Mouse (Mus musculus) MEL (cell line): ENCODE measurements at regions not wholly inside any gene's neighbourhood (a gene's known extent, or its start where the extent isn't known, plus 50 kb on each side); places are given as distances from the start of the nearest gene placed in this dataset.

ENCODE experiments used
- DNase-seq: peaks from one replicate; pipeline ENCODE4 v3.0.0; 2011; ENCODE audit warnings: low read depth, low spot score
- H3K27ac ChIP-seq: 2 replicates; pipeline ENCODE4 v1.5.1; 2012; ENCODE audit warnings: low read depth, mild to moderate bottlenecking, control low read depth, low read length, moderate library complexity; ENCODE audit not compliant: control insufficient read depth
- H3K27me3 ChIP-seq, 2 experiments: fragments of 150-350 bp in 1 of 2; sonication (generic) in 1 of 2; 2 replicates each; pipeline ENCODE4 v1.6.1; 2012; ENCODE audit warnings: low read length in 2 of 2, mild to moderate bottlenecking in 2 of 2, improper control_type of control experiment in 1 of 2, moderate library complexity in 1 of 2; ENCODE audit not compliant: insufficient read depth in 2 of 2, control insufficient read depth in 1 of 2
- H3K36me3 ChIP-seq, 2 experiments: 2 replicates each; pipeline ENCODE4 v1.6.1; 2012 to 2014; ENCODE audit warnings: low read length in 2 of 2, improper control_type of control experiment in 1 of 2, inconsistent platforms in 1 of 2, mild to moderate bottlenecking in 1 of 2; ENCODE audit not compliant: insufficient read depth in 2 of 2, control insufficient read depth in 1 of 2
- H3K4me1 ChIP-seq, 2 experiments: fragments of 150-350 bp in 1 of 2; sonication (generic) in 1 of 2; 2 replicates each; pipeline ENCODE4 v1.6.1; 2012; ENCODE audit warnings: low read length in 2 of 2, improper control_type of control experiment in 1 of 2, mild to moderate bottlenecking in 1 of 2; ENCODE audit not compliant: insufficient read depth in 2 of 2, control insufficient read depth in 1 of 2
- H3K4me3 ChIP-seq, 2 experiments: fragments of 150-350 bp in 1 of 2; sonication (generic) in 1 of 2; 2 replicates each; pipeline ENCODE4 v1.5.1; 2012; ENCODE audit warnings: low read depth in 2 of 2, low read length in 2 of 2, mild to moderate bottlenecking in 2 of 2, moderate library complexity in 2 of 2, control low read depth in 1 of 2, improper control_type of control experiment in 1 of 2; ENCODE audit not compliant: control insufficient read depth in 1 of 2, insufficient read depth in 1 of 2
- H3K79me2 ChIP-seq: 2 replicates; pipeline ENCODE4 v1.6.1; 2012; ENCODE audit warnings: mild to moderate bottlenecking, low read length, moderate library complexity; ENCODE audit not compliant: control insufficient read depth, poor library complexity, insufficient read depth
- H3K9ac ChIP-seq: 2 replicates; pipeline ENCODE4 v1.6.1; 2012; ENCODE audit warnings: low read depth, mild to moderate bottlenecking, control low read depth, low read length, moderate library complexity; ENCODE audit not compliant: control insufficient read depth, poor library complexity, severe bottlenecking
- H3K9me3 ChIP-seq: fragments of 150-350 bp; sonication (generic); replicated peaks from 2 replicates; pipeline ENCODE4 v1.6.1; 2012; ENCODE audit warnings: mild to moderate bottlenecking, low read length, improper control_type of control experiment, moderate library complexity; ENCODE audit not compliant: insufficient read depth
- CHD1 ChIP-seq: IDR thresholded peaks from 2 replicates; pipeline ENCODE4 v1.6.1; 2012; ENCODE audit warnings: low read depth, mild to moderate bottlenecking, inconsistent platforms, low read length, improper control_type of control experiment
- CHD2 ChIP-seq: IDR thresholded peaks from 2 replicates; pipeline ENCODE4 v1.6.1; 2011; ENCODE audit warnings: low read length, improper control_type of control experiment
- E2F4 ChIP-seq: IDR thresholded peaks from 2 replicates; pipeline ENCODE4 v1.6.1; 2011; ENCODE audit warnings: low read depth, low read length, improper control_type of control experiment, borderline replicate concordance
- EP300 ChIP-seq, 2 experiments: IDR thresholded peaks; 2 replicates each; pipeline ENCODE4 v1.6.1; 2011; ENCODE audit warnings: improper control_type of control experiment in 2 of 2, low read length in 2 of 2, low read depth in 1 of 2, mild to moderate bottlenecking in 1 of 2
- ETS1 ChIP-seq: IDR thresholded peaks from 2 replicates; pipeline ENCODE4 v1.6.1; 2012; ENCODE audit warnings: low read depth, mild to moderate bottlenecking, inconsistent platforms, low read length, improper control_type of control experiment, moderate library complexity
- GABPA ChIP-seq: IDR thresholded peaks from 2 replicates; pipeline ENCODE4 v1.6.1; 2012; ENCODE audit warnings: low read depth, mild to moderate bottlenecking, inconsistent platforms, low read length, improper control_type of control experiment, moderate library complexity
- GATA1 ChIP-seq: IDR thresholded peaks from 2 replicates; pipeline ENCODE4 v1.6.1; 2011; ENCODE audit warnings: low read depth, low read length, improper control_type of control experiment
- JUND ChIP-seq: IDR thresholded peaks from 2 replicates; pipeline ENCODE4 v1.6.1; 2011; ENCODE audit warnings: low read depth, mild to moderate bottlenecking, improper control_type of control experiment, low read length
- MAFK ChIP-seq: IDR thresholded peaks from 2 replicates; pipeline ENCODE4 v1.6.1; 2011; ENCODE audit warnings: low read depth, mild to moderate bottlenecking, low read length, improper control_type of control experiment, borderline replicate concordance
- MAX ChIP-seq: IDR thresholded peaks from 2 replicates; pipeline ENCODE4 v1.6.1; 2011; ENCODE audit warnings: low read length, improper control_type of control experiment
- MAZ ChIP-seq: IDR thresholded peaks from 2 replicates; pipeline ENCODE4 v1.6.1; 2012; ENCODE audit warnings: low read depth, mild to moderate bottlenecking, inconsistent platforms, low read length, improper control_type of control experiment
- MYB ChIP-seq: IDR thresholded peaks from 2 replicates; pipeline ENCODE4 v1.6.1; 2011; ENCODE audit warnings: mild to moderate bottlenecking, low read depth, low read length, improper control_type of control experiment
- POLR2A ChIP-seq, 2 experiments: IDR thresholded peaks; 2 replicates each; pipeline ENCODE4 v1.6.1; 2011 to 2012; ENCODE audit warnings: low read length in 2 of 2, mild to moderate bottlenecking in 2 of 2, control low read depth in 1 of 2, improper control_type of control experiment in 1 of 2, low read depth in 1 of 2, moderate library complexity in 1 of 2; ENCODE audit not compliant: control insufficient read depth in 1 of 2, insufficient read depth in 1 of 2, poor library complexity in 1 of 2
- POLR2AphosphoS2 ChIP-seq: IDR thresholded peaks from 2 replicates; pipeline ENCODE4 v1.6.1; 2011; ENCODE audit warnings: low read length, improper control_type of control experiment
- SIN3A ChIP-seq: IDR thresholded peaks from 2 replicates; pipeline ENCODE4 v1.6.1; 2012; ENCODE audit warnings: low read length, improper control_type of control experiment, inconsistent platforms
- SMC3 ChIP-seq: IDR thresholded peaks from 2 replicates; pipeline ENCODE4 v1.6.1; 2011; ENCODE audit warnings: low read depth, low read length, improper control_type of control experiment
- TAL1 ChIP-seq: IDR thresholded peaks from 2 replicates; pipeline ENCODE4 v1.6.1; 2012; ENCODE audit warnings: mild to moderate bottlenecking, inconsistent platforms, low read length, moderate library complexity, mixed read lengths
- TBP ChIP-seq: IDR thresholded peaks from 2 replicates; pipeline ENCODE4 v1.8.0; 2011; ENCODE audit warnings: low read depth, low read length, improper control_type of control experiment
- TCF12 ChIP-seq: IDR thresholded peaks from 2 replicates; pipeline ENCODE4 v1.6.1; 2014; ENCODE audit warnings: low read depth, mild to moderate bottlenecking, inconsistent platforms, low read length, improper control_type of control experiment, moderate library complexity
- UBTF ChIP-seq: IDR thresholded peaks from 2 replicates; pipeline ENCODE4 v1.6.1; 2012; ENCODE audit warnings: low read depth, mild to moderate bottlenecking, inconsistent platforms, low read length, improper control_type of control experiment, moderate library complexity, borderline replicate concordance; ENCODE audit not compliant: insufficient read depth
- USF1 ChIP-seq: IDR thresholded peaks from 2 replicates; pipeline ENCODE4 v1.6.1; 2014; ENCODE audit warnings: low read depth, mild to moderate bottlenecking, inconsistent platforms, low read length, improper control_type of control experiment, moderate library complexity
- USF2 ChIP-seq, 2 experiments: IDR thresholded peaks; 2 replicates each; pipeline ENCODE4 v1.6.1; 2011 to 2012; ENCODE audit warnings: improper control_type of control experiment in 2 of 2, low read length in 2 of 2, borderline replicate concordance in 1 of 2, inconsistent platforms in 1 of 2, low read depth in 1 of 2, mild to moderate bottlenecking in 1 of 2; ENCODE audit not compliant: insufficient read depth in 1 of 2
- ZKSCAN1 ChIP-seq: IDR thresholded peaks from 2 replicates; pipeline ENCODE4 v1.6.1; 2012; ENCODE audit warnings: low read depth, mild to moderate bottlenecking, inconsistent platforms, low read length, improper control_type of control experiment, moderate library complexity
- ZMIZ1 ChIP-seq: IDR thresholded peaks from 2 replicates; pipeline ENCODE4 v1.6.1; 2012; ENCODE audit warnings: low read depth, mild to moderate bottlenecking, inconsistent platforms, low read length, improper control_type of control experiment, moderate library complexity
- ZNF384 ChIP-seq: IDR thresholded peaks from 2 replicates; pipeline ENCODE4 v1.6.1; 2012; ENCODE audit warnings: low read depth, mild to moderate bottlenecking, inconsistent platforms, low read length, improper control_type of control experiment

GRCm38 (mm10) chr11:65443466-65444024, 173.8 kb upstream of the Myocd start:
- Histone ChIP-seq H3K9ac (no peak overlapping the region), H3K4me3 (no peak overlapping the region), H3K36me3 (no peaks in the 10 kb centered on the region), H3K4me1 (no peaks in the 10 kb centered on the region), H3K27me3 (no peaks in the 10 kb centered on the region), H3K9me3 (no peaks in the 10 kb centered on the region), H3K79me2 (no peaks in the 10 kb centered on the region), H3K27ac (no peak overlapping the region)
- TF ChIP-seq TAL1 = no peak
- no peak for TF ChIP-seq TCF12
- TF ChIP-seq USF2 (IDR thresholded peaks at IDR 0.05; ENCODE audit: borderline replicate concordance in 1 of 2, insufficient read depth in 1 of 2, low read depth in 1 of 2, low read length in 2 of 2) = no peak
- no peak for TF ChIP-seq SMC3
- TF ChIP-seq MYB = no peak
- no peak for TF ChIP-seq E2F4
- TF ChIP-seq POLR2A (IDR thresholded peaks at IDR 0.05; ENCODE audit: control insufficient read depth in 1 of 2, insufficient read depth in 1 of 2, low read depth in 1 of 2, low read length in 2 of 2, poor library complexity in 1 of 2) = no peak
- TF ChIP-seq ZMIZ1 = no peak
- no peak for DNase-seq

DNA sequence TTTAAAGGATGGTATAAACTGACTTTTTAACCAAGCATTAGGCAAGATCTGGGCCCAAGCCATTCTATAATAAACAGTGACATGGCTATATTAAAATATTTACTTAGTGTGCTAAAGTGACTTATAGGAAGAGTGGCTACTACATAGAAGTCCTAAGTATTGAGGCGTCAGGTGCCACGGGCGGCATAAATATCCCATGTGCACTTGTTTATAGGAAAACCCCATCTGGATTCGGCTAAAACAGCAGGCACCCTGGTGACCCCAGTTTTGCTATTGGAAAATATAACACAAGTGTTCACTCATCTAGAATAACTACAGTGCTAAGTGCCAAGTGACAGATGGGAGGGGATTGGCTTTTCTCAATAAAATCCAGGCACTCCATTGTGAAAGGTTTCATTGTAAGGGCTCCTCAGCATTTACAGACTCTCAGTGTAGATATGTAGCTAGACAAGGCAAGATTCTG, 165.9 kb upstream of the Myocd start:
- H3K9ac ChIP-seq = no peak overlapping the region
- no peaks in the 10 kb centered on the region for H3K27me3 ChIP-seq
- TF ChIP-seq CHD2 (no peak), TBP (no peak), USF1 (no peak)
- no peaks in the 10 kb centered on the region for H3K4me1 ChIP-seq
- no peaks in the 10 kb centered on the region for H3K79me2 ChIP-seq
- no peak overlapping the region for H3K27ac ChIP-seq
- DNase-seq = no peak
- no peaks in the 10 kb centered on the region for H3K36me3 ChIP-seq
- H3K9me3 ChIP-seq = no peaks in the 10 kb centered on the region
- no peak overlapping the region for H3K4me3 ChIP-seq

GRCm38 (mm10) chr11:65421889-65422288, 152.1 kb upstream of the Myocd start:
- H3K36me3 ChIP-seq = no peaks in the 10 kb centered on the region
- TF ChIP-seq GATA1 (no peak), JUND (no peak), USF1 (no peak), ZKSCAN1 (no peak), MAZ (no peak), TCF12 (no peak), CHD1 (no peak), SIN3A (no peak), ZNF384 (no peak), USF2 (IDR thresholded peaks at IDR 0.05; ENCODE audit: borderline replicate concordance in 1 of 2, insufficient read depth in 1 of 2, low read depth in 1 of 2, low read length in 2 of 2) (no peak), POLR2AphosphoS2 (no peak), MAX (no peak), UBTF (no peak), ETS1 (no peak), TAL1 (no peak), MYB (no peak), EP300 (IDR thresholded peaks at IDR 0.05; ENCODE audit: low read depth in 1 of 2, low read length in 2 of 2) (no peak), GABPA (no peak), MAFK (no peak)
- no peak overlapping the region for H3K27ac ChIP-seq
- H3K9ac ChIP-seq = no peak overlapping the region
- no peaks in the 10 kb centered on the region for H3K4me1 ChIP-seq
- no peaks in the 10 kb centered on the region for H3K27me3 ChIP-seq
- H3K4me3 ChIP-seq = no peak overlapping the region
- no peaks in the 10 kb centered on the region for H3K79me2 ChIP-seq
- H3K9me3 ChIP-seq = no peaks in the 10 kb centered on the region
- DNase-seq = no peak
